Mouse (Mus musculus) heart, embryonic 11.5 days (tissue): ENCODE data around the gene Ssh1. TPM values are rescaled to one million over a fixed set of nuclear protein-coding genes. Genes with fewer than 3 reads are reported as not detected.

Experiments used
- ATAC-seq: fragments of 200-750 bp; cut with Nextera tagmentation; replicated peaks from 2 replicates; pipeline ENCODE4 v1.8.0; 2017; ENCODE audit warnings: moderate library complexity; ENCODE audit not compliant: insufficient number of reproducible peaks, low FRiP score, low TSS enrichment
- H3K27ac ChIP-seq: fragments of 300-500 bp; sonication (generic); 2 replicates; pipeline ENCODE4 v1.5.1; 2014; ENCODE audit warnings: mild to moderate bottlenecking, low read depth, low read length
- H3K27me3 ChIP-seq: fragments of 300-500 bp; sonication (generic); 2 replicates; pipeline ENCODE4 v1.6.1; 2014; ENCODE audit warnings: mild to moderate bottlenecking, low read length, mixed read lengths; ENCODE audit not compliant: control insufficient read depth, insufficient read depth
- H3K36me3 ChIP-seq: fragments of 300-500 bp; sonication (generic); 2 replicates; pipeline ENCODE4 v1.6.1; 2014; ENCODE audit warnings: mild to moderate bottlenecking, low read length, moderate library complexity, mixed read lengths; ENCODE audit not compliant: control insufficient read depth, insufficient read depth
- H3K4me1 ChIP-seq: fragments of 300-500 bp; sonication (generic); 2 replicates; pipeline ENCODE4 v1.6.1; 2014; ENCODE audit warnings: low read length; ENCODE audit not compliant: control insufficient read depth, insufficient read depth
- H3K4me2 ChIP-seq: fragments of 300-500 bp; sonication (generic); 2 replicates; pipeline ENCODE4 v1.6.1; 2014; ENCODE audit warnings: mild to moderate bottlenecking, moderate library complexity
- H3K4me3 ChIP-seq: fragments of 300-500 bp; sonication (generic); 2 replicates; pipeline ENCODE4 v1.5.1; 2014; ENCODE audit warnings: low read depth, low read length
- H3K9ac ChIP-seq: fragments of 300-500 bp; sonication (generic); 2 replicates; pipeline ENCODE4 v1.6.1; 2014; ENCODE audit warnings: mild to moderate bottlenecking, low read depth, low read length, moderate library complexity
- H3K9me3 ChIP-seq: fragments of 300-500 bp; sonication (generic); replicated peaks from 2 replicates; pipeline ENCODE4 v1.6.1; 2016; ENCODE audit warnings: low read length; ENCODE audit not compliant: control insufficient read depth
- WGBS: fragments of 180-500 bp; shearing (Covaris S2); extraction: QIAGEN DNeasy Blood & Tissue Kit; methylation state at CpG from one replicate; pipeline ENCODE4 v1.1.7; 2014; ENCODE audit not compliant: insufficient replicate concordance; 5-methylcytosine and 5-hydroxymethylcytosine counted together
- polyA plus RNA-seq: library from polyadenylated mRNA; unstranded; fragments of >200 nt; fragmentation: Nextera tagmentation; extraction: Ambion mirVana; gene quantifications from 2 replicates; pipeline ENCODE4 v1.2.1, GENCODE M21; 2014

Ssh1 gene
- polyA plus RNA-seq, 1 experiment from 2014 or later = 35.8 TPM

DNA sequence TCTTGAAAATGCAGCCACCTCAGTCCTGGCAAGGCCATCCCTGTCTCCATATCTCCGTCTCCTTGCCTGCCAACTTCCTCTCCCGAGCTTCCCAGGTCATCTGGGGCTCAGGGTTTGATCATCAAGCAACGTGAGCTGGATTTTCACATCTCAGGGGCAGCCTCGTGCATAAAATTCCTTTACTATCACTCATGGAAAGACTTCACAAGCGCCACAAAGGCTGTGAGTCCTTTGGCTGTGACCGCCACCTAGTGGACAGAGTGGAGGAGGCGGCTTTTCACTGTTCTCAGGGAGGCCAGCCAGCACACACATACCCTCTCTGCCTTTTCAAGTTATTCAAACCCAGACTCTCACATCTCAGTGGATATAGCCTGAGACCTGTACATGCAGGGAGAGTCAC, 39.3 kb downstream of the Ssh1 start:
- H3K27ac ChIP-seq = 0 out of 2 replicates have a peak overlapping the region, but pooled peaks have one; percentile 35
- peaks cover 10% of the 10 kb centered on the region for H3K36me3 ChIP-seq
- no peaks in the 10 kb centered on the region for H3K9me3 ChIP-seq
- no peak overlapping the region for H3K4me3 ChIP-seq
- H3K4me1 ChIP-seq = peaks cover 44% of the 10 kb centered on the region
- no peak for ATAC-seq
- H3K9ac ChIP-seq = no peak overlapping the region; the same call in 1 of the 2 replicates
- no peaks in the 10 kb centered on the region for H3K27me3 ChIP-seq
- WGBS = 2% methylated on average over 7 of the region's 7 CpGs
- H3K4me2 ChIP-seq = no peak overlapping the region; the same call in 1 of the 2 replicates

DNA sequence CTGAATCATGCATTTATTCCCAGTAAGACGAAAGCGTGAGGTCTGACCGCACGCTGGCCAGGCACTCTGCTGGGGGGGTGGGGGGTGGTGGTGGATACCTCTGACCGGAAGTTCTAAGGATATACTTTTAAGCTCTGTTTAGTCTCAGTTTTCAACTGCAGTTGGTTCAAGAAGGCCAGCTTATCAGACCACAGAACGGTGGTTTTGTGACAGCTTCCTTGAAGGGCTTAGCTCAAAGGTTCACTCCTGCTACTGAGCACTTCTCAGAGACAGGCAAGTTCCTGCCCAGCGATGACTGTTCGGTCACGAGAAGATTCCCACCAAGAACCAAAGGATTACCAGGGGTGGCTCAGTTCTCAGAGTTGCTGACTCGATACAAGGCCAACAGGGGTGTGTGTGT, 41.2 kb downstream of the Ssh1 start:
- peak overlapping the region; percentile 87 for H3K27ac ChIP-seq

DNA sequence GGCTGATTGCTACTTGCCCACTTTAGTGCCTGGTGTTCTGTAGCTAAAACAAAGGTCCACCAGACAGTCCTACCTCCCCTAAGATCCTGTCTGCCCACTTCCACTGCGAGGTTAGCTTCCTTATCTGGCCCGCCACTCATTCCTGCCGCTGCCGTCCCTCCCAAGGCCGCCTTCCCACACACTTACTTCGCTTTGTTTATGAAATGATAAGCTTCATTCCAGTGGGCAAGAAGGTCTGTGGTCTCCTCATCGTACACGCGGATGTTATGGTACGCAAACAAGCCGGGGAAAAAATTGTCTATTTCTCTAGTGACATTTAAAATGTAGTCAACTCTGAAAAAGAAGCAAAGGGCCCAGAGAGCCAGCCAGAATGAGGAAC, 42.0 kb downstream of the Ssh1 start:
- 0 out of 2 replicates have a peak, but pooled peaks have one; percentile 41 for ATAC-seq
- Histone ChIP-seq H3K9me3 (no peaks in the 10 kb centered on the region), H3K36me3 (peaks cover 16% of the 10 kb centered on the region), H3K4me3 (no peak overlapping the region), H3K9ac (no peak overlapping the region), H3K27me3 (no peaks in the 10 kb centered on the region), H3K4me2 (peak overlapping the region; percentile 17; the same call in 1 of the 2 replicates), H3K4me1 (peaks cover 34% of the 10 kb centered on the region), H3K27ac (peak overlapping the region; percentile 87)
- WGBS = 9% methylated on average over 11 of the region's 11 CpGs

More for the DNA sequence above, 41.2 kb downstream of the Ssh1 start:
- Histone ChIP-seq H3K9ac (peak overlapping the region; percentile 6), H3K36me3 (peaks cover 19% of the 10 kb centered on the region), H3K27me3 (no peaks in the 10 kb centered on the region), H3K4me2 (no peak overlapping the region; the same call in 1 of the 2 replicates), H3K4me3 (no peak overlapping the region), H3K4me1 (peaks cover 34% of the 10 kb centered on the region), H3K9me3 (no peaks in the 10 kb centered on the region)
- ATAC-seq = no peak
- 36% methylated on average over 10 of the region's 10 CpGs for WGBS

DNA sequence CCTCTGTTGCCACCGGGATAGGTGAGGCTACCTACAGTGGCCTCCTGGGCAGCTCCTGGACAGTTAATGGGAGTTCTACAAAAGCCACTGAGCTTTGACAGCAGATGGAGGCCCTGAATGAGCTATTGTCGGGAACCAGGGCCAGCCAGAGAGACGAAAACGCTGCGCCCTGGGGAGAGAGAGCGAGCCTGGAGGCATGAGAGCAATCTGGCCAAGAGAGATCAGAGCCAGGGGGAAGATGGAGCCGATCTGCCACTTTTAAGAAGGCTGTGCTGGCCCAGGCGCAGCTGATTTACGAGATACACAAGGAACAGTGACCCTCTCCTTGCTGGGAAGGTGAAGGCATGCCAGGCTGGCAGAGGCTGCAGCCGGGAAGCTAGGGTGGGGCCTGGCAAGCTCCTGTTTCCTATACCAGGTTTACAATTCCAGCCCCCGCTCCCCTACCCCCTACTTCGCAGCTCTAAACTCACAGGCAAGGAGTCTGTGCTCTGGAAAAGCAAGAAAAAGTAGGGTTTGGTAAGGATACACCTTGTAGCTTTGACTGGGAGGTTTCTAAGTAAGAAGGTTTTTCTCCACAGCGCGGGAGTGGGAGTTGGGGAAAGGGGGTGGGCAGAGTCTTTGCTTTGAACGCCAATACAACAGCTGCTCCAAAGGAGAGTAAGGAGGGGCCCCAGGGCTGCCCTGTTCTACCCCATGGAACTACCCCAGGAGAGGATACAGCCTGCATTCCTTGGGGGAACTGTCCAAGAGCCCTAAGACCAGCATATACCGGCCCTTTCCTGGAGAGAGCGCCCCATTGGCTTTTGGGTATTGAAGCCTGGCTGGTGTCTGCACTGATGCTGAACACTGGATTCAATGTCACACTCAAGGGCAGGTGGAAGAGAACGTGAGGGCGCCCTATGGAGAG, 42.7 kb downstream of the Ssh1 start:
- Histone ChIP-seq H3K9ac (peak overlapping the region; percentile 39), H3K27ac (peak overlapping the region; percentile 87), H3K4me2 (no peak overlapping the region), H3K4me1 (peaks cover 34% of the 10 kb centered on the region), H3K27me3 (no peaks in the 10 kb centered on the region), H3K9me3 (no peaks in the 10 kb centered on the region), H3K4me3 (no peak overlapping the region), H3K36me3 (peaks cover 21% of the 10 kb centered on the region)
- no peak for ATAC-seq
- WGBS = 59% methylated on average over 19 of the region's 19 CpGs

DNA sequence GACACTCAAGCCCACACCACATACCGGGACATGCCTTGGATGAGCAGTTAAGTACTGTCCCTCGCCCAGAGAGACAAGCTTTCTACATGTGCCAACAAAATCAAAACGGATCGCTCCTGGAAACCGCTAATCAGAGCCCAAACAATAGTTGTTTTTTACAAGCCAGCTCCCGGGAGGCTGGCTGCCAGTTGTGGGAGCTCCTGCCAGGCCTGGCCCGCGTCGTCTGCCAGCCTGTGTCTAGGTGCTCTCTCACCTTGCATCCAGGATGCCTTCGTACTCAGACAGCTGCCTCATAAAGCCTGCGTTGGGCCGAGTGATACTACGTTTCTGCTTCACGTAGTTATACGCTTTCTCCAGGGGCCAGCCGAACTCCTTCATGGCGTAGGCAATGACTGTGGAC, 43.6 kb downstream of the Ssh1 start:
- H3K27ac ChIP-seq = 0 out of 2 replicates have a peak overlapping the region, but pooled peaks have one; percentile 87
- no peak overlapping the region for H3K4me3 ChIP-seq
- H3K4me1 ChIP-seq = peaks cover 34% of the 10 kb centered on the region
- 88% methylated on average over 17 of the region's 17 CpGs for WGBS
- no peak overlapping the region for H3K9ac ChIP-seq
- H3K9me3 ChIP-seq = no peaks in the 10 kb centered on the region
- no peaks in the 10 kb centered on the region for H3K27me3 ChIP-seq
- no peak for ATAC-seq
- H3K4me2 ChIP-seq = no peak overlapping the region
- peaks cover 21% of the 10 kb centered on the region for H3K36me3 ChIP-seq

DNA sequence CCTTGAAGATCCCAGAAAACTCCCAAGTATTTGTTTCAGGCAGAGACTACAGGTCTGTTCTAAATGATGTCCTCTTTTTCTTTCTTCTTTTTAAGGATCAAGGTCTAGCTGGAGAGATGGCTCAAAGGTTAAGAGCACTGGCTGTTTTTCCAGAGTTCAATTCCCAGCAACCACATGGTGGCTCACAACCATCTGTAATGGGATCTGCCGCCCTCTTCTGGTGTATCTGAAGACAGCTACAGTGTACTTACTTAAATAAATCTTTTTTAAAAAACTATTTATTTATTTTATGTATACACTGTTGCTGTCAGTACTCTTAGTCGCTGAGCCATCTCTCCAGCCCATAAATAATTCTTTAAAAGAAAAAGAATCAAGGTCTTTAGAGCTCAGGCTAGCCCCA, 46.4 kb downstream of the Ssh1 start:
- Histone ChIP-seq H3K27ac (no peak overlapping the region), H3K4me2 (no peak overlapping the region), H3K9ac (no peak overlapping the region), H3K4me3 (no peak overlapping the region), H3K36me3 (peaks cover 45% of the 10 kb centered on the region), H3K9me3 (no peaks in the 10 kb centered on the region), H3K27me3 (no peaks in the 10 kb centered on the region), H3K4me1 (peaks cover 20% of the 10 kb centered on the region)
- WGBS = 59% methylated on average over 2 of the region's 2 CpGs
- ATAC-seq = no peak

DNA sequence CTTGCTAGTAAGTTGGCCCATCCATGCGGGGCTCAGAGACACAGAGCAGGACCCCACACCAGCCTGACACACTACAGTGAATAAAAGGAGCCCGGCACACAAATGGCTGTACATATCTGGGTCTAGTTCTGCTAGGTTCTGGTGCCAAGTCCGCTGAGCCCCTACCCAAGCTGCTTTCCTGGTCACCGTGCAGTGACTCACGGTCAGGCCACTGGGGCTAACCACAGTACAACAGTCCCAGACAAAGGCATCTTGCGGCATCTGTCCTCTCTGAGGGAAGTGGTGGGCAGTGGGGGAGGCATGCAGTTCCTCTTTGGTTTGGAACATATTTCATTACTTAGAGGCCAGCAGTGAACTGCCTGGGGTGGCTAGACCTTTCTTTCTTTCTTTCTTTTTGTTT, 48.6 kb downstream of the Ssh1 start:
- Histone ChIP-seq H3K4me3 (no peak overlapping the region), H3K36me3 (peaks cover 52% of the 10 kb centered on the region), H3K27ac (no peak overlapping the region), H3K4me2 (no peak overlapping the region), H3K4me1 (peaks cover under 1% of the 10 kb centered on the region; the same call in 1 of the 2 replicates), H3K9ac (no peak overlapping the region), H3K9me3 (no peaks in the 10 kb centered on the region), H3K27me3 (no peaks in the 10 kb centered on the region)
- ATAC-seq = no peak
- WGBS = 86% methylated on average over 6 of the region's 6 CpGs

DNA sequence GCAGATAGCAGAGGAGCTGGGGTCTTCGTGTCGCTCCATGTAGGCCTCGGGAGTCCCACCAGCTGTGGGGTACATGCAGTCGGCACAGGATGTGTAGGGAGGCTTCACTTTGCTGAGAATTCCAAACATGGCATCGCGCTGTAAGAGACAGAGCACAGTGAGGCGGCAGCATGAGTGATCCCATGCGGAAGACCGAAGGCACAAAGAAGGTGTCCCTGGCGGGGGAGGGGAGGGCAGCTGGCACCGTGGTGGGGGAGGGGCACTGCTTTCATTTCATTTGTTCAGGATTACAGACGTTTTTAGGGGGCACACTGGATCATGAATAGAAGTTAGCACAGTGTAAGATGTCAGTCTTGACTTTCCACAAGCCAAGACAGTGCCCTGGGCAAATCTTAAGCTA, 50.4 kb downstream of the Ssh1 start:
- no peak overlapping the region for H3K4me3 ChIP-seq
- no peak for ATAC-seq
- H3K9ac ChIP-seq = no peak overlapping the region
- H3K4me1 ChIP-seq = peaks cover 3% of the 10 kb centered on the region; the same call in 1 of the 2 replicates
- H3K4me2 ChIP-seq = no peak overlapping the region
- peaks cover 42% of the 10 kb centered on the region for H3K36me3 ChIP-seq
- no peaks in the 10 kb centered on the region for H3K27me3 ChIP-seq
- H3K27ac ChIP-seq = no peak overlapping the region
- 77% methylated on average over 12 of the region's 12 CpGs for WGBS
- no peaks in the 10 kb centered on the region for H3K9me3 ChIP-seq
